Mouse (Mus musculus) leukemia stem cell, adult 10-12 weeks (primary cell): ENCODE results near the gene Vmn1r36. TPM values are rescaled to one million over a fixed set of nuclear protein-coding genes. Genes with fewer than 3 reads are reported as not detected.

Experiments
- polyA plus RNA-seq: library from polyadenylated mRNA; stranded (reverse); fragments of >175 nt; gene quantifications from 2 replicates; pipeline ENCODE4 v1.2.3, GENCODE M21; 2012; ENCODE audit warnings: low replicate concordance

Vmn1r36 gene
- not detected in 2 replicates for polyA plus RNA-seq

GRCm38 (mm10) chr6:66719068-66719467 lies at the start of gene Vmn1r36:
Gene Vmn1r36 (minus strand): TSS chr6:66719168.

DNA sequence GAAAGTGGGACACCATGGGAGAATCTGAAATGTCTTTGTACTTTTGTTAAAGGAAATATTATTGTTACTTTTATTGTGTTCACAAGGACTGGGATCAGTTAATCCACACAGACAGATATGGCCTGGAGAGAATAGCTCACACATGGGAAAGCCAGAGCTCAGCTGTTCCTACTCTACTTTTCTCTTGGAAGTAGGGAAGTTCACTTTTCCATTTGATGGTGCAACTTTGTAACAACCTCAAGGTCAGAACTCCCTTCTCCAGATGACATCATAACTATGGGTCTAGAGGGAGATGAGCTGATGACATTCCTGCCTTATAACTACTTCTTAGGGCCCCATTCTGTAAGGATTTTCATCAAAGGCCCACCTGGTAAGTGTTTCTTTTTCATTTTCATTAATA lies 10.1 kb upstream of the Vmn1r36 start, which contains the start of gene Vmn1r37:
Gene Vmn1r37 (plus strand): TSS at position 301 of the 400 bp plus-strand sequence.

GRCm38 (mm10) chr6:66685806-66686205 lies 33.2 kb downstream of the Vmn1r36 start, which contains the start of gene Vmn1r35:
Gene Vmn1r35 (minus strand): TSS chr6:66685906.

Other genes with a start within 250 kb of the Vmn1r36 start
- gene Mad2l1, start 183.8 kb downstream of the Vmn1r36 start, polyA plus RNA-seq, result 3.8 and 7.1 TPM in 2 replicates
- 0.08 TPM in 1 of 2 replicates, not detected in the other for gene Vmn1r32, start 159.1 kb downstream of the Vmn1r36 start, polyA plus RNA-seq
- gene Vmn1r33, start 100.9 kb downstream of the Vmn1r36 start, polyA plus RNA-seq, result not detected in 2 replicates
- gene Vmn1r34, start 75.3 kb downstream of the Vmn1r36 start, polyA plus RNA-seq, result not detected in 2 replicates
- not detected in 2 replicates for gene Vmn1r35, start 33.3 kb downstream of the Vmn1r36 start, polyA plus RNA-seq
- not detected in 2 replicates for gene Vmn1r37, start 10.2 kb upstream of the Vmn1r36 start, polyA plus RNA-seq
- gene Vmn1r38, start 63.5 kb upstream of the Vmn1r36 start, polyA plus RNA-seq, result not detected in 2 replicates
- gene Vmn1r39, start 91.4 kb upstream of the Vmn1r36 start, polyA plus RNA-seq, result not detected in 2 replicates
- gene Gng12, start 177.2 kb upstream of the Vmn1r36 start, polyA plus RNA-seq, result 1.3 and 1.8 TPM in 2 replicates